Mouse (Mus musculus): ENCODE measurements around the gene Ptprs. TPM values are rescaled to one million over a fixed set of nuclear protein-coding genes. Genes with fewer than 3 reads are reported as not detected.

Ptprs gene
- total and polyA plus RNA-seq, 3 experiments = 149 to 573 (median 249) TPM

- DNase-seq = no peak
Observed at GRCm38 (mm10) chr17:56379281-56379834, 96.9 kb downstream of the Ptprs start.

DNA sequence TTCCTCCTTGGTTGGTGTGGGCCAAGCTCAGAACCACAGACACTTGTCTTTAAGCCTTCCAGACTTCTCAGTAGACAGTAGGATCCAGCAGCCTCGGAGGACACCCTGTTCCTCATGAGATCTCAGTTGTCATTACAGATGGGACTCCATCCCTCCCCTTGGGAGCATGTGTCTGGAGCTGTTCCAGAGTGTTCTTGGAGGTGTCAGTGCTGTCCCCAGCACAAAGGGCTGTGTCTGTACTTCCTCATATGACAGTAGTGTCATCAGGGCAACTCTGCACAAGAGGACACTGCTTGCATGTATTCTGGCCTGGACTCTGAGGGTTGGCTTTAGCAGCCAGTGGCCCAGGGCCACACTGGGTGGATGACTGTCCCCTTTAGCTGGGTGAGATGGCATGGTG lies 101.4 kb downstream of the Ptprs start:
- no peak for DNase-seq

DNA sequence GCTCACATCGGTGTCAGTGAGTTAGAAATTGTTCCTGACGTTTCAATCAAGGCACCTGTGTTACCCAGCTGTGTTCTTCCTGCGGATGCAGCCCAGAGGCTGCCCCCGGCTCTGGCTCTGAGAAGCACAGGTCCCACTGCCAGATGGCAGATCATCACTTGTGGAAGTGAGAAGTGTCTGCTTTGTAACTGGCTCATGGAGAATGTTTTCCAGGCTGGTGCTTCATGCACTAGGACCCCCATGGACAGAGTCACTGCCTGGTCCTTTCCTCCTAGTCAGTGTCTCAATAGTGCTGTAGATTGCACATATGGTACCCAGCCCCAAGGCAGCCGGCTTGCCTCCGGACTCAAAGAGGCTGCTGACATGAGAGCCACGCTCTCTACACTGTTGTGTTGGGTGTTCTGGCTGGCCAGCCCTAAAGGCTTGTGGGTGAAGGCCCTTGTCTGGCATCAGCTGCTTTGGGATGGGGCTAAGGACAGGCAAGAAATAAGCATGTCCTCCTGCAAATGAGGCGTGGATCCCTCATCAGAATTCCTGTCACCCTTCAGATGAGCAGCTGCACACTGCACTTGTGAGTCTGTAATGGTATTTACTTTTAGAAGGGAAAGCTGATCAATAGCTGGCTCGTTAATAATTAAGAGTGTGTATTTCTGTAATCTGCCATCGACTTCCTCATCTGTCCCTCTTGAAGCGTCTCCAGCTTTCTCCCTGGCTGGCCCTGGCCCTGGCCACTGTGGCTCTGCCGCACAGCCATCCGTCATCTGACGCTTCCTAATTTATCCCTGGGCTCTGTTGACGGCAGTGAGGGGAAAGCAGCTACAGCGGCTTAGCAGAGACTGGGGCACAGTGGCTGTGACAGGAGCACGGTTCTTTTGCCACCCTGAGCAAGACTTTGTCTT lies 102.9 kb downstream of the Ptprs start:
- no peak for DNase-seq

GRCm38 (mm10) chr17:56372109-56372508 lies 104.2 kb downstream of the Ptprs start:
- no peak for DNase-seq

- DNase-seq = no peak
Observed at GRCm38 (mm10) chr17:56371029-56371660, 105.1 kb downstream of the Ptprs start.

DNA sequence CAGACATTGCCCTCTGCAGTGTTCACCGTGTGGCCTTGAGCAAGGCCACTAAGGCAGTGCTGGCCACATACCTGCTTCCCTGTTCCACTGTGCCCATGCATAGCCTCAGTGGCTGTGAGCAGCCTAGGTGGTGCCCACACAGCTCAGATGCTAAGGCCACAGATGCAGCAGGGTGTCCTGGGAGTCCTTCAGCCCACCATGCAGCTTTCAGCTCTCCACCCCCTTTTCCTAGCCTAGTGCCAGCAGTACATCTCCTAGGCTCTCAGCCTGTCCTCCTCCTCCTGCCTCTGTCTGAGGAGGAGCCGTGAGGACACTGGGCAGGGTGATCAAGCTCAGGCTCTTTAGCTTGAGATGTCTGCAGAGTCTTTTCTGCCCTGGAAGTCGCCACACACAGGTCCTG lies 106.2 kb downstream of the Ptprs start:
- no peak for DNase-seq

DNA sequence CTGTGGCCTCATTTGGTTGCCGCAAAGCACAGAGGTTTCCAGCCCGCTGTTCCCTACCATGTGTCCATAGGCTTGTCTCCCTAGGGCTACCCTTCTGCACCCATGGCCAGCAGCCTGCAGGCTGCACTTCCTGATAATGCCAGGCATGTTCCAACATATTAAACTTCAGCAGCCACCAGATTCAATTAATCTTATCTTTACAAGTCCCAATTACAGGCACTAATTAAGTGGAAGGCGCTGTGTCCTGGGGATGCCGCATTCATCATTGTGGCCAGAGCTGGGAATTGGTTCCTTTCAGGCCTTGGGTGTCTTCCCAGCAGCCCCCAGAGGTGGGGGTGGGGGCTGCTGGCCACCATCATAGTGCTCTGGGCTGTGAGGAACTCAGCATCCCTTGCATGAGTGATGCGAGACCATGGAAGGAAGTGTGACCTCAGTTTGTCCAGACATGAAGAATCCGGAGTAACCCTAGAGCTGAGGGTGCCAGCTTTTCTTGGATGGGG lies 107.9 kb downstream of the Ptprs start:
- DNase-seq = no peak

DNA sequence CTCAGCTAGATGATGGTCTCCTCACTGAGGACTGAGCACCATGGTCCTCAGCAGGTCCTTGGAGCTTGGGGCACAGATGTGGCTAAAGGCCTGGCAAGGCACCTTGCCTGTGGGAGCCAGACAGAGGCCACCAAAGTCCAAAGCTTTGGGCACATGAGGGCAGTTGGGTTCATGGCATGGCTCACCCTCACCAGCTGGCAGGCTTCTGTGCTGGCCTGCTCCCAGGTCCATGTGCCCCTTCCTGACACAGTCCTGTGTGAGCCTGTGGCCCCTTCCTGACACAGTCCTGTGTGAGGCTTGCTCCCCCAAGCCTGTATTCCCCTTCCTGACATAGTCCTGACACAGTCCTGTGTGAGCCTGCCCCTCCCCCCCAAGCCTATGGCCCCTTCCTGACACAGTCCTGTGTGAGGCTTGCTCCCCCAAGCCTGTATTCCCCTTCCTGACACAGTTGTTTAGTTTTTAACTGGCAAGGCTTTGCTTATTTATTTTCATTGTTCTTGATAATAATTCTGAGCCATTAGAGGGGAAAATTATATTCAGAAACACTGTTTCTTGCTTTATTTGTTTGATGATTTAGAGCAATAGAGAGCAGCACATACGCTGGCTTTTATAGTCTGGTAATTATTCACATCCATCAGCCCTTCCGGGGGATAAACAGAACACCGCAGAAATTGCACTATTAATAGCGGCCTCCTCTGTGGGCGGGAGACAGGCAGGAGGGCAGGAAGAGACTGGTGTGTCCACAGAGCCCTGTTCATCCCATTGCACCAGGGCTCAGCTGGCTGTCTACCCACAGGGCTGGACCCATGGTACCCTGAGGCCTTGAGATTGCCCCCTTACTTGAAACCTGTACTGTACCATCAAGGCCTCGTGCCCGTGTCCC lies 110.3 kb downstream of the Ptprs start:
- DNase-seq = no peak

Small RNAs within 50 kb of the gene (microRNA-seq; reads per million reads assigned to microRNA genes)
- 0 reads per million in 2 experiments for gene Mir6977

Other genes starting within 250 kb of the Ptprs start
- 10 to 100 TPM; 27.0 to 32.4 TPM for gene Fem1a, start 219.7 kb downstream of the Ptprs start, total RNA-seq (2021)
- 44.6 and 46.9 TPM in 2 replicates for gene Fem1a, start 219.7 kb downstream of the Ptprs start, polyA plus RNA-seq (2012; rRNA removed)
- gene Ticam1, start 199.7 kb downstream of the Ptprs start, total RNA-seq (2021) = 10 to 100 TPM; 22.7 to 29.4 TPM
- gene Ticam1, start 199.7 kb downstream of the Ptprs start, polyA plus RNA-seq (2012; rRNA removed) = 39.7 and 50.2 TPM in 2 replicates
- 100 to 1,000 TPM in 1 of 2 experiments, 10 to 100 TPM in 1; 65.9 to 101 TPM for gene Plin3, start 183.6 kb downstream of the Ptprs start, total RNA-seq (2021)
- 43.9 and 51.8 TPM in 2 replicates for gene Plin3, start 183.6 kb downstream of the Ptprs start, polyA plus RNA-seq (2012; rRNA removed)
- not detected for gene Arrdc5, start 176.2 kb downstream of the Ptprs start, total RNA-seq (2021)
- not detected in 2 replicates for gene Arrdc5, start 176.2 kb downstream of the Ptprs start, polyA plus RNA-seq (2012; rRNA removed)
- gene Uhrf1, start 173.2 kb downstream of the Ptprs start, total RNA-seq (2021) = 1 to 10 TPM; 3.1 to 3.5 TPM
- 2.7 and 3.0 TPM in 2 replicates for gene Uhrf1, start 173.2 kb downstream of the Ptprs start, polyA plus RNA-seq (2012; rRNA removed)
- gene Kdm4b, start 150.4 kb downstream of the Ptprs start, total RNA-seq (2021) = 10 to 100 TPM; 37.6 to 37.8 TPM
- 53.7 and 56.4 TPM in 2 replicates for gene Kdm4b, start 150.4 kb downstream of the Ptprs start, polyA plus RNA-seq (2012; rRNA removed)
- not detected for gene Znrf4, start 35.9 kb upstream of the Ptprs start, total RNA-seq (2021)
- gene Znrf4, start 35.9 kb upstream of the Ptprs start, polyA plus RNA-seq (2012; rRNA removed) = not detected in 2 replicates
- gene Gm20219, start 77.9 kb upstream of the Ptprs start, total RNA-seq (2021) = under 1 TPM; 0.31 to 0.98 TPM
- 2.6 and 3.0 TPM in 2 replicates for gene Gm20219, start 77.9 kb upstream of the Ptprs start, polyA plus RNA-seq (2012; rRNA removed)
- 100 to 1,000 TPM in 1 of 2 experiments, 10 to 100 TPM in 1; 82.8 to 119 TPM for gene Safb2, start 108.1 kb upstream of the Ptprs start, total RNA-seq (2021)
- 65.4 and 89.2 TPM in 2 replicates for gene Safb2, start 108.1 kb upstream of the Ptprs start, polyA plus RNA-seq (2012; rRNA removed)
- gene Safb, start 108.3 kb upstream of the Ptprs start, total RNA-seq (2021) = 100 to 1,000 TPM in 1 of 2 experiments, 10 to 100 TPM in 1; 87.4 to 126 TPM
- gene Safb, start 108.3 kb upstream of the Ptprs start, polyA plus RNA-seq (2012; rRNA removed) = 77.8 and 121 TPM in 2 replicates
- 100 to 1,000 TPM; 317 to 361 TPM for gene 2410015M20Rik, start 133.3 kb upstream of the Ptprs start, total RNA-seq (2021)
- gene 2410015M20Rik, start 133.3 kb upstream of the Ptprs start, polyA plus RNA-seq (2012; rRNA removed) = 98.0 and 117 TPM in 2 replicates
- 100 to 1,000 TPM; 720 to 828 TPM for gene Rpl36, start 136.9 kb upstream of the Ptprs start, total RNA-seq (2021)
- gene Rpl36, start 136.9 kb upstream of the Ptprs start, polyA plus RNA-seq (2012; rRNA removed) = 1,273 and 1,721 TPM in 2 replicates
- gene Lonp1, start 150.4 kb upstream of the Ptprs start, total RNA-seq (2021) = 100 to 1,000 TPM; 549 to 571 TPM
- gene Lonp1, start 150.4 kb upstream of the Ptprs start, polyA plus RNA-seq (2012; rRNA removed) = 447 and 560 TPM in 2 replicates
- gene Catsperd, start 151.7 kb upstream of the Ptprs start, total RNA-seq (2021) = 1 to 10 TPM; 1.1 to 6.6 TPM
- gene Catsperd, start 151.7 kb upstream of the Ptprs start, polyA plus RNA-seq (2012; rRNA removed) = 1.4 and 1.9 TPM in 2 replicates
- gene Ranbp3, start 196.8 kb upstream of the Ptprs start, total RNA-seq (2021) = 10 to 100 TPM; 64.3 to 77.8 TPM
- 82.4 and 97.1 TPM in 2 replicates for gene Ranbp3, start 196.8 kb upstream of the Ptprs start, polyA plus RNA-seq (2012; rRNA removed)
- 100 to 1,000 TPM; 263 to 339 TPM for gene Ndufa11, start 241.3 kb upstream of the Ptprs start, total RNA-seq (2021)
- 862 and 877 TPM in 2 replicates for gene Ndufa11, start 241.3 kb upstream of the Ptprs start, polyA plus RNA-seq (2012; rRNA removed)
- 10 to 100 TPM; 26.8 to 31.6 TPM for gene Vmac, start 241.5 kb upstream of the Ptprs start, total RNA-seq (2021)
- 50.2 and 57.3 TPM in 2 replicates for gene Vmac, start 241.5 kb upstream of the Ptprs start, polyA plus RNA-seq (2012; rRNA removed)